Mouse (Mus musculus) hindbrain, embryonic 14.5 days (tissue): ENCODE measurements around the gene Ireb2. TPM values are rescaled to one million over a fixed set of nuclear protein-coding genes. Genes with fewer than 3 reads are reported as not detected.
"Not testable (repeated sequence)": the region's sequence is repeated elsewhere in the genome, so short reads cannot be mapped to it uniquely, and the experiment has no call there.

Experiments
- ATAC-seq: fragments of 200-750 bp; cut with Nextera tagmentation; 2 replicates; pipeline ENCODE4 v1.8.0; 2017; ENCODE audit warnings: moderate number of reproducible peaks, mild to moderate bottlenecking, moderate TSS enrichment, moderate library complexity; ENCODE audit not compliant: low FRiP score
- DNase-seq: peaks from one replicate; pipeline ENCODE4 v3.0.0-alpha.2; 2015; ENCODE audit warnings: low spot score
- H3K27ac ChIP-seq: fragments of 300-500 bp; sonication (generic); 2 replicates; pipeline ENCODE4 v1.5.1; 2014; ENCODE audit warnings: mild to moderate bottlenecking, moderate library complexity
- H3K27me3 ChIP-seq: fragments of 300-500 bp; sonication (generic); 2 replicates; pipeline ENCODE4 v1.6.1; 2014; ENCODE audit warnings: mild to moderate bottlenecking, low read length, mixed read lengths; ENCODE audit not compliant: control insufficient read depth, insufficient read depth
- H3K36me3 ChIP-seq: fragments of 300-500 bp; sonication (generic); replicated peaks from 2 replicates; pipeline ENCODE4 v1.6.1; 2014; ENCODE audit not compliant: control insufficient read depth, insufficient read depth
- H3K4me1 ChIP-seq: fragments of 300-500 bp; sonication (generic); replicated peaks from 2 replicates; pipeline ENCODE4 v1.6.1; 2014; ENCODE audit warnings: antibody characterized with exemption, low read length, mixed read lengths; ENCODE audit not compliant: control insufficient read depth, insufficient read depth
- H3K4me2 ChIP-seq: fragments of 300-500 bp; sonication (generic); replicated peaks from 2 replicates; pipeline ENCODE4 v1.6.1; 2014; ENCODE audit warnings: mild to moderate bottlenecking, moderate library complexity
- H3K4me3 ChIP-seq: fragments of 300-500 bp; sonication (generic); replicated peaks from 2 replicates; pipeline ENCODE4 v1.5.1; 2014; ENCODE audit warnings: mild to moderate bottlenecking, low read length
- H3K9ac ChIP-seq: fragments of 300-500 bp; sonication (generic); 2 replicates; pipeline ENCODE4 v1.6.1; 2014
- H3K9me3 ChIP-seq: fragments of 300-500 bp; sonication (generic); 2 replicates; pipeline ENCODE4 v1.6.1; 2016; ENCODE audit warnings: low read length; ENCODE audit not compliant: control insufficient read depth
- WGBS: fragments of 180-500 bp; shearing (Covaris S2); extraction: QIAGEN DNeasy Blood & Tissue Kit; methylation state at CpG from one replicate; pipeline ENCODE4 v1.1.7; 2014; 5-methylcytosine and 5-hydroxymethylcytosine counted together
- polyA plus RNA-seq: library from polyadenylated mRNA; unstranded; fragments of >200 nt; fragmentation: Nextera tagmentation; extraction: Ambion mirVana; gene quantifications from 2 replicates; pipeline ENCODE4 v1.2.1, GENCODE M21; 2014

The Ireb2 gene
- polyA plus RNA-seq: 52.0 and 56.6 TPM in 2 replicates

- peak; percentile 97 for ATAC-seq
- no peaks in the 10 kb centered on the region for H3K9me3 ChIP-seq
- H3K9ac ChIP-seq: peak within 1 kb of the TSS; percentile 95
- under 1% methylated on average over 69 of the region's 72 CpGs for WGBS
- H3K36me3 ChIP-seq: peaks cover 30% of the 10 kb centered on the region
- peak; percentile 99 for DNase-seq
- H3K4me2 ChIP-seq: peak within 1 kb of the TSS; percentile 71
- peaks cover 33% of the 10 kb centered on the region for H3K4me1 ChIP-seq
- peak within 1 kb of the TSS; percentile 90 for H3K27ac ChIP-seq
- H3K4me3 ChIP-seq: peak within 1 kb of the TSS; percentile 78
- H3K27me3 ChIP-seq: no peaks in the 10 kb centered on the region
Measured at GRCm38 (mm10) chr9:54863363-54864281, at the start of gene Ireb2. Ireb2 (plus strand) TSS chr9:54863789.

DNA sequence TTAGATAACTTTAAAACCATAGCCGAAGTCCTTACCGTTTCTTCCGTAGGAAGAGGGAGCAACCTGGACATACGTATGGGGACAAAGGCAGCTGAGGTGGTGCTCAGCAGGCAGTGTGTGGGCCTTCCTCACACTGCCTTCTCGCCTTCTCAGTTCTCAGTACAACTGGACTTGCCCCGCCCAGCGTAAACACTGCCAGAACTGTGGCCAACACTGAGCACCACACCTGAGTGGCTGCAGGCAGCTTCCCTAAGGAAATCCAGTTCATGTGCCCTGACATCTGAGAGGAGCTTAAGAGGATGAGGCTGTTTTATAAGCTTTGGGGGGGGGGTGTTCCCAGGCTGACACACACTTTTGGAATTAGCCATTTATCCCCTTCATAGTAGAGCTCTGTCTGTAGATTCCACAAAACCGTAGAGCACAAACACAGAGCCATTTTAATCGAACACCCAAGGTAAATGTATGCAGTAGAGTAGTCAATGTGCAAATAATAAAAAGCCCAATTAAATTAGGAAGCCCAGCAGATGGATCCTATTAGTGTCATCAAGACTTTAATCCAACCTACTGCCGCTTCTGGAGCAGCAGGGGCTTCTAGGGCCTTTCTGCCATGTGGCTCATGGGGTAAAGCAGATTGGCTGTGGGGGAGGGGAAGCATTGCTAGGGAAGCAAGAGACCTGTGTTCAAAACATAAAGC lies 46.9 kb upstream of the Ireb2 start:
- Histone ChIP-seq H3K27me3 (no peaks in the 10 kb centered on the region), H3K9me3 (no peaks in the 10 kb centered on the region), H3K27ac (no peak overlapping the region), H3K4me1 (no peaks in the 10 kb centered on the region), H3K4me2 (no peak overlapping the region), H3K4me3 (no peak overlapping the region), H3K36me3 (no peaks in the 10 kb centered on the region), H3K9ac (no peak overlapping the region)
- DNase-seq (no peak), ATAC-seq (no peak)
- WGBS: 76% methylated on average over 10 of the region's 10 CpGs

DNA sequence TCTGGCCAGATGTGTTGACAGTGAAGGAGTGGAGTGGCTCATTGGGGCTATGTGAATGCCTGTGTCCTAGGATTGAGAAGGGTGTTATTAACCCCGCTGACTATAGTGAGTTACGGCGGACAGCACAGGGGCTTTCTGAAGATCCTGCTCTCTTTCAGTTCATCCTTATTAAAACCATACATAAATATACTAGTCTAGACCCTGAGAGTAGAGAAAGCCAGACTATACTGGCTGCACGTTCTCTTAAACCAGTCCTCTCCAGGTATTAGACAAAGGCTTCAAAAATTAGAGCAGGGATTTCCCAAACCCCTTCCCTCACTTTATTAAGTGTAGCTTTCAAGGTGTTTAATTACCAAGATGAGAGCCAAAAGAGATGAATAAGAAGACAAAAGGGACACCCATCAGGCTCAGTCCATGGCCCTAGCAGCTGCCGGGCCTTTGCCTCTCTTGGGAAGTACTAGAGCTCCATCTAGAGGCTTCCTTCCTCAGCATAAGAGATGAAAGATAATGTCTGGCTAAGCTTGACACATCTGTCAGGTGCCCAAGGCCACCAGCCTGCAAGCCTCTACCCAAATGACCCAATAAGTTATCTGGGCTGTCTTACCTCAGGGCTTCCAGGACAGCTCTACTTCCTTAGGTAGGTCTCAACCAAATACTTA lies 42.0 kb upstream of the Ireb2 start:
- H3K9ac ChIP-seq: no peak overlapping the region
- no peaks in the 10 kb centered on the region for H3K9me3 ChIP-seq
- peak; percentile 73; the same call in 1 of the 2 replicates for ATAC-seq
- H3K4me3 ChIP-seq: no peak overlapping the region
- no peaks in the 10 kb centered on the region for H3K27me3 ChIP-seq
- peak; percentile 86 for DNase-seq
- H3K36me3 ChIP-seq: no peaks in the 10 kb centered on the region
- H3K27ac ChIP-seq: no peak overlapping the region
- no peaks in the 10 kb centered on the region for H3K4me1 ChIP-seq
- WGBS: 59% methylated on average over 5 of the region's 5 CpGs
- H3K4me2 ChIP-seq: no peak overlapping the region

DNA sequence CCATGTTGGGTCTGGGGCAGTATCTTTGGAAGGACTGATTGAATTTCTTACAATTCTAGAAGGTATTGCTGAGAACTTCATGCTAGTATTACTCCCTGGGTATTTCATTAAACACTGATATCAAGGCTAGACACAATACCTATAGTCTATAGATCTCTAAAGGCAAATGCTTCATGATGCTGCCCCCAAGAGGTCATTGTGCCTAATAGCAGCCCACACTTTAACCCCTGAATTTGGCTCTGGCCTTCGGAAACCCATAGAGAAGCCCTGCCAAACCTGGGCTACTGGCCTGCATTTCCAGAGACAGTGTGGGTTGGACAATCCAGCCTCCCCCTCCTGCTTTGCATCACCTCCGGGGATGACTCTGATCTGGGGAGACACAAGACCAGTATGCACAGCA lies 33.8 kb upstream of the Ireb2 start:
- Histone ChIP-seq H3K4me3 (no peak overlapping the region), H3K27ac (no peak overlapping the region), H3K27me3 (no peaks in the 10 kb centered on the region), H3K4me1 (no peaks in the 10 kb centered on the region), H3K9ac (no peak overlapping the region), H3K9me3 (no peaks in the 10 kb centered on the region), H3K36me3 (no peaks in the 10 kb centered on the region), H3K4me2 (no peak overlapping the region)
- ATAC-seq (no peak), DNase-seq (peak; percentile 66)
- WGBS: 35% methylated on average over 2 of the region's 2 CpGs

DNA sequence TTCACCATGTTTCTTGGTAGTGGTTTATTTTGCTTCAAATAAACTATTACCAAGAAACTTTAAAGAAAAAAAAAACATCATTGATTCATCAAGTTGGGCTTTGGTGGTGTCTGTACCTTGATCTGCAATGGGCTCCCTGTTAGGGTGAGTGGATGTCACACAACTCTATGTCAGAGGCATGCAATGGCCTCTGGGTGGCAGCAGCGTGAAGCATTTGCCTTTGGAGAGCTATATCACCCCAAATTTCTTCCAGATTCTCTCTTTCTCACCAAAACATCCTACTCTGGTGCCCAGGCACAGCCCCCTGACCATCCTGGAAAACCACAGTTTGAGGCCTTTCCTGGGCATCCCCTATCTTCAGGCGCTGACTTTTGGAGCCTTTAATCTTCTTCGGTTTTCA lies 33.0 kb upstream of the Ireb2 start:
- no peak; the same call in 1 of the 2 replicates for ATAC-seq

DNA sequence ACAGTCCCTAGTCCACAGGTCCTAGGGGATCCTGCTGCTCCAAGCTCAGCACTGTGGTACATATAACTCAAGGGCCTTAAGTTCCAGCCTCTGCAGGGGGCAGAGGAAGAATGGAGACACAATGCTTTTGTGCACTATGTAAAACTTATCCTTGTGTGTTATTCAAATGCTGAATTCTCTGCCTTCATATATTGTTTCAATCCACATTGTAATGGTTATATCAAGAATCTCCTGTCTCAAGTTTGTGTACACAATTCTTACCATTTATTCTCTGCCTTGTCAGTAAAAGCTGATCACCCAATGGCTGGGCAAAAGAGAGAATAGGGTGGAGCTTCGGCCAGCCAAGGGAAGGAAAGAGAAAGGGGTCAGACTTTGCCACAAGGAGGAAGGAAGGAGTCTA lies 29.8 kb upstream of the Ireb2 start:
- Histone ChIP-seq H3K4me2 (no peak overlapping the region), H3K9me3 (no peaks in the 10 kb centered on the region), H3K4me3 (no peak overlapping the region), H3K4me1 (no peaks in the 10 kb centered on the region), H3K9ac (no peak overlapping the region), H3K27me3 (no peaks in the 10 kb centered on the region), H3K36me3 (no peaks in the 10 kb centered on the region), H3K27ac (no peak overlapping the region)
- no peak for DNase-seq
- WGBS: 52% methylated on average over 1 of the region's 1 CpGs
- no peak for ATAC-seq

More for the DNA sequence above, 33.0 kb upstream of the Ireb2 start:
- DNase-seq: peak; percentile 74
- Histone ChIP-seq H3K4me3 (no peak overlapping the region), H3K9me3 (no peaks in the 10 kb centered on the region), H3K4me2 (no peak overlapping the region), H3K27me3 (no peaks in the 10 kb centered on the region), H3K27ac (no peak overlapping the region), H3K4me1 (no peaks in the 10 kb centered on the region), H3K36me3 (no peaks in the 10 kb centered on the region), H3K9ac (no peak overlapping the region)
- 47% methylated on average over 3 of the region's 3 CpGs for WGBS

DNA sequence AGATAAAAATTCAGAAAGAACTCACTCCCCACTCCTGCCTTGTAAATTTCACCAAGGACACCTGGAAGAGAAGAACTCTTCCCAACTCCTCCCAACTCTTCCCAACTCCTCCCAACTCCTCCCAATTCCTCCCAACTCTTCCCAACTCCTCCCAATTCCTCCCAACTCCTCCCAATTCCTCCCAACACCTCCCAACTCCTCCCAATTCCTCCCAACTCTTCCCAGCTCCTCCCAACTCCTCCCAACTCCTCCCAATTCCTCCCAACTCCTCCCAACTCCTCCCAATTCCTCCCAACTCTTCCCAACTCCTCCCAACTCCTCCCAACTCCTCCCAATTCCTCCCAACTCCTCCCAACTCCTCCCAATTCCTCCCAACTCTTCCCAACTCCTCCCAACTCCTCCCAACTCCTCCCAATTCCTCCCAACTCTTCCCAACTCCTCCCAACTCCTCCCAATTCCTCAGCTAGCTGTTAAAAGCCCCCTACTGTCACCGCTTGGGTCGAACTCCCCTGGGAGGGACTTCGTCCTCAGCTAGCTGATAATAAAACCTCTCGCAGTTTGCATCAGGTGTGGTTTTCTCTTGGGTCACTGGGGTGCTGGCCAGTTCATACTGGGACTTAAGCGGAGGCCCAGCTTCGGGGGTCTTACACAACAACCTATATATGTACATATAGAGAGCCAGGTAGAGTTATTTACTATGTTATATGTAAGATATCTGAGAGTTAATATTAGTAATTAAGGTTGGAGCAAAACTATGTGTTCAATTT lies 27.5 kb upstream of the Ireb2 start:
- not testable (repeated sequence) for H3K4me2 ChIP-seq, H3K4me3 ChIP-seq, H3K9ac ChIP-seq, H3K4me1 ChIP-seq, DNase-seq, ATAC-seq, H3K9me3 ChIP-seq, H3K36me3 ChIP-seq, H3K27ac ChIP-seq, H3K27me3 ChIP-seq
- WGBS: 89% methylated on average over 6 of the region's 6 CpGs

DNA sequence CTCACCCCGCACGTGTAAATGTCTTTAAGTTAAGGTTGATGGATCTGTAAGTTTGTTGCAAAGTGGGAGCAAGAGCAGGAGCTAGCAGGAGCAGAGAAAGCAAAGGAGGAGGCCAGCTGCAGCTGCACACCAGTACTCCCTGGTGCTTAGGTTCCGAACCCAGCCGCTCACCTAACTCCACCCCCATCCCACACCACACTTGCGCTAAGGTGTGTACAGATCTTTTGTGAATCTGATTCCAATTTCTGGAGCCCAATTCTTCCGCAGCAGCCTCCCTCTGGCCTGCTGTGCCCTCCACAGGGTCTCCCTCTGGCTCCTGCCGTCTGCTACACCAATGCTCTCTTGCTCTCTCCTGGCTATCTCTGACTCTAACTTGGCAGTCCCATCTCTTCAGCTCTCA lies 25.8 kb upstream of the Ireb2 start:
- Histone ChIP-seq H3K36me3 (no peaks in the 10 kb centered on the region), H3K27me3 (no peaks in the 10 kb centered on the region), H3K4me1 (no peaks in the 10 kb centered on the region), H3K4me3 (no peak overlapping the region), H3K9me3 (no peaks in the 10 kb centered on the region), H3K9ac (no peak overlapping the region), H3K4me2 (no peak overlapping the region), H3K27ac (no peak overlapping the region)
- WGBS: 56% methylated on average over 7 of the region's 7 CpGs
- DNase-seq (no peak), ATAC-seq (no peak)
